Mouse (Mus musculus) liver, embryonic 14.5 days (tissue): Measurements from ENCODE around the gene Rnf185. TPM values are rescaled to one million over a fixed set of nuclear protein-coding genes. Genes with fewer than 3 reads are reported as not detected.

Source experiments
- ATAC-seq: fragments of 200-750 bp; cut with Nextera tagmentation; 2 replicates; pipeline ENCODE4 v1.8.0; 2017; ENCODE audit warnings: moderate number of reproducible peaks, mild to moderate bottlenecking, moderate library complexity; ENCODE audit not compliant: insufficient read depth
- DNase-seq, 3 experiments: peaks; one replicate each; pipeline ENCODE4 v3.0.0-alpha.2; 2012 to 2013; ENCODE audit warnings: low read depth in 3 of 3, low spot score in 3 of 3
- H3K27ac ChIP-seq: fragments of 300-500 bp; sonication (generic); 2 replicates; pipeline ENCODE4 v1.5.1; 2014; ENCODE audit warnings: moderate library complexity, mild to moderate bottlenecking, control low read depth, inconsistent platforms
- H3K27me3 ChIP-seq: fragments of 300-500 bp; sonication (generic); 2 replicates; pipeline ENCODE4 v1.6.1; 2014; ENCODE audit warnings: mild to moderate bottlenecking, low read length, moderate library complexity; ENCODE audit not compliant: control insufficient read depth, insufficient read depth
- H3K36me3 ChIP-seq: fragments of 300-500 bp; sonication (generic); replicated peaks from 2 replicates; pipeline ENCODE4 v1.6.1; 2014; ENCODE audit warnings: low read depth; ENCODE audit not compliant: control insufficient read depth, insufficient read depth
- H3K4me1 ChIP-seq, 2 experiments: fragments of 200-500 bp in 1 of 2; fragments of 300-500 bp in 1 of 2; sonication (generic) in 1 of 2; replicated peaks; 2 replicates each; pipeline ENCODE4 v1.6.1; 2012 to 2014; ENCODE audit warnings: antibody characterized with exemption in 1 of 2, inconsistent platforms in 1 of 2, low read length in 1 of 2; ENCODE audit not compliant: control insufficient read depth in 2 of 2, insufficient read depth in 2 of 2
- H3K4me2 ChIP-seq: fragments of 300-500 bp; sonication (generic); 2 replicates; pipeline ENCODE4 v1.6.1; 2014; ENCODE audit warnings: low read depth, mild to moderate bottlenecking, control low read depth, moderate library complexity
- H3K4me3 ChIP-seq, 2 experiments: fragments of 200-500 bp in 1 of 2; fragments of 300-500 bp in 1 of 2; sonication (generic) in 1 of 2; 2 replicates each; pipeline ENCODE4 v1.5.1; 2012 to 2014; ENCODE audit warnings: low read depth in 2 of 2, low read length in 2 of 2, mild to moderate bottlenecking in 2 of 2, control low read depth in 1 of 2, inconsistent platforms in 1 of 2, moderate library complexity in 1 of 2; ENCODE audit not compliant: insufficient read depth in 1 of 2
- H3K9ac ChIP-seq: fragments of 300-500 bp; sonication (generic); replicated peaks from 2 replicates; pipeline ENCODE4 v1.6.1; 2014; ENCODE audit warnings: mild to moderate bottlenecking, control low read depth, moderate library complexity
- H3K9me3 ChIP-seq: fragments of 300-500 bp; sonication (generic); 2 replicates; pipeline ENCODE4 v1.6.1; 2016; ENCODE audit warnings: low read length, mixed read lengths; ENCODE audit not compliant: control insufficient read depth
- CTCF ChIP-seq: IDR thresholded peaks from 2 replicates; pipeline ENCODE4 v1.5.1; 2016; ENCODE audit warnings: antibody characterized with exemption, low read depth, control low read depth
- EP300 ChIP-seq: IDR thresholded peaks from 2 replicates; pipeline ENCODE4 v1.6.1; 2016; ENCODE audit warnings: antibody characterized with exemption, low read depth
- WGBS: fragments of 180-500 bp; shearing (Covaris S2); extraction: QIAGEN DNeasy Blood & Tissue Kit; methylation state at CpG from one replicate; pipeline ENCODE4 v1.1.7; 2014; ENCODE audit not compliant: insufficient replicate concordance; 5-methylcytosine and 5-hydroxymethylcytosine counted together
- polyA plus RNA-seq, 2 experiments: library from polyadenylated mRNA; depleted of rRNA in 1 of 2; stranded (reverse) in 1 of 2; unstranded in 1 of 2; fragments of >200 nt; fragmentation: Nextera tagmentation in 1 of 2; extraction: Ambion mirVana in 1 of 2; gene quantifications; 2 replicates each; pipeline versions ENCODE4 v1.2.1 to v1.2.3; 2012 to 2014

Rnf185 gene
- polyA plus RNA-seq, 2 experiments: 5.5 to 8.5 TPM

GRCm38 (mm10) chr11:3441696-3442443, 10.3 kb downstream of the Rnf185 start:
- 0 out of 4 replicates have a peak, but pooled peaks cover 0 to 3% of the 10 kb centered on the region in 2 experiments for H3K4me1 ChIP-seq
- TF ChIP-seq CTCF (no peak), EP300 (no peak)
- no peaks in the 10 kb centered on the region for H3K9me3 ChIP-seq
- H3K9ac ChIP-seq: no peak overlapping the region
- H3K36me3 ChIP-seq: no peaks in the 10 kb centered on the region
- DNase-seq (no peak), ATAC-seq (no peak)
- no peak overlapping the region for H3K4me2 ChIP-seq
- no peak overlapping the region for H3K27ac ChIP-seq
- H3K4me3 ChIP-seq: no peak overlapping the region
- H3K27me3 ChIP-seq: no peaks in the 10 kb centered on the region

DNA sequence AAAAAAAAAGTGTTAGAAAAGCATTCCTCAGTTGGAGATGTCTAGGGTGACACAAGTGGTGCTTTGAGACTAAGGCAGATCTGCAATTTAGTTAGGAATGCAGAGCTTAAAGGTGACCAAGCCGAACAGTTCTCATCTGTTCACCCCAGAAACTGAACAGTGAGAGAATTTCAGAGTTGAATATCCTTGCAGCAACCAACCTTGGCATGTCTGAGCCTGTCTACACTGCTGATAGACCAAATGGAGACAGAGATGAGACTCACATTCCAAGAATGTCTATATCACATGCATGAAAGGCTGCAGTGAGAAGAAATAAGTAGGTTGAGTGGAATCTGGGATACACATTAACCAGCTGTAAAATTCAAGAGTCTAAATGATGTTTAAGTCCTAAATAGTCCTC, 14.5 kb downstream of the Rnf185 start:
- WGBS: 55% methylated on average over 1 of the region's 1 CpGs
- Histone ChIP-seq H3K27me3 (no peaks in the 10 kb centered on the region), H3K4me2 (no peak overlapping the region), H3K9ac (no peak overlapping the region), H3K36me3 (no peaks in the 10 kb centered on the region), H3K4me1 (no peaks in the 10 kb centered on the region), H3K27ac (no peak overlapping the region), H3K9me3 (no peaks in the 10 kb centered on the region), H3K4me3 (no peak overlapping the region)
- ATAC-seq: no peak
- TF ChIP-seq EP300 (no peak), CTCF (no peak)
- DNase-seq: no peak

GRCm38 (mm10) chr11:3433809-3434208, 18.4 kb downstream of the Rnf185 start:
- Histone ChIP-seq H3K36me3 (no peaks in the 10 kb centered on the region), H3K9me3 (no peaks in the 10 kb centered on the region), H3K4me2 (no peak overlapping the region), H3K9ac (no peak overlapping the region), H3K27me3 (no peaks in the 10 kb centered on the region), H3K27ac (no peak overlapping the region), H3K4me3 (no peak overlapping the region), H3K4me1 (no peaks in the 10 kb centered on the region)
- WGBS: 65% methylated on average over 4 of the region's 4 CpGs
- ATAC-seq (no peak), DNase-seq (no peak)
- TF ChIP-seq CTCF (no peak), EP300 (no peak)

DNA sequence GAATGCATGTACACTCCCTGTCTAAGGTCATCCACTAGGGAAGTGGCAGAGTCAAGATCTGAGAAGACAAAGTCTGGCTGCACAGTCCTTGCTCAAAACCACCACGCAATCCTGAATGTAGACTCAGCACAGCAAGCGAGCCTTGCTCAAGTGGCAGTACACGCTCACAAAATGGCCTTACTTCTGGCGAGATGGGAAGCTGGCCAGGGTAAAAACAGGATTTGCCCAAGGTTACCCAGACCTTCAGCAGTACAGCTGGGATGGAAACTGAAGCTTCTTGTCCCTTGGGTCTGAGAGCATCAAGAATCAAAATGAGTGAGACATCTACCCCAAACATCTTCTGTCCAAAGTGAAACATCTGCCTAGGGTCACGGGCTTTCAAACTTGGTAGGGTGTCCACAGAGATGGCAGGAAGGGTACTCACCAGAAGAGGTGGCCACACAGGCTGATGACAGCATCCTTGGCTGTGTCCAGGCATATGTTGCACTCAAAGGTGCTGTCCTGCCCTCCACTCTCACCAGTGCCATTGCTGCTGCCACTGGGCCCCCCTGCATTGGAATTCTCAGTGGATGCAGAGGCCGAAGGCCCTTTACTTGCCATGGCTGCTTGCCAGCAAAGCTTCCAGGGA, 20.1 kb downstream of the Rnf185 start:
- Histone ChIP-seq H3K9me3 (no peaks in the 10 kb centered on the region), H3K27me3 (no peaks in the 10 kb centered on the region), H3K27ac (no peak overlapping the region), H3K36me3 (no peaks in the 10 kb centered on the region), H3K4me3 (no peak overlapping the region), H3K4me2 (no peak overlapping the region), H3K4me1 (no peaks in the 10 kb centered on the region), H3K9ac (no peak overlapping the region)
- 72% methylated on average over 6 of the region's 6 CpGs for WGBS
- TF ChIP-seq CTCF (no peak), EP300 (no peak)
- ATAC-seq (no peak), DNase-seq (no peak)

- Histone ChIP-seq H3K27ac (no peak overlapping the region), H3K4me1 (no peaks in the 10 kb centered on the region), H3K27me3 (no peaks in the 10 kb centered on the region), H3K4me2 (no peak overlapping the region), H3K4me3 (no peak overlapping the region), H3K9me3 (no peaks in the 10 kb centered on the region), H3K9ac (no peak overlapping the region), H3K36me3 (no peaks in the 10 kb centered on the region)
- ATAC-seq (no peak), DNase-seq (no peak)
- 69% methylated on average over 3 of the region's 3 CpGs for WGBS
- TF ChIP-seq EP300: no peak
- no peak for TF ChIP-seq CTCF
Observed at GRCm38 (mm10) chr11:3431515-3431914, 20.6 kb downstream of the Rnf185 start.
